29 mouse cellular contexts compared by ENCODE assay signal in genomic region chr3:51934531-51935485, GRCm38 (mm10).
DNase-seq lines count a peak whose midpoint lies in the region; ATAC-seq and TF ChIP-seq lines count a peak whose summit lies in the region.
"Had no signal": no experiment of that assay in that cellular context is flagged by ENCODE, and none has a peak within 500 bp of the region (broad histone marks: within the 10 kb centered on the region; RNA-seq: fewer than 3 reads in every experiment).

No protein-coding gene starts in this region.

- dilution Hi-C loops in CH12.LX (cut with MboI; ENCODE audit: extremely low pct_ligation_motif_present, extremely low pct_unique_long_range_greater_than_20kb, low sequenced_read_pairs): no loop called here

- peak; percentile 94 for TF ChIP-seq EP300 in CH12.LX (IDR thresholded peaks at IDR 0.05; ENCODE audit: low read length)

- H3K27ac ChIP-seq in CH12.LX (ENCODE audit: insufficient read depth, low read depth): peak overlapping the region; percentile 96
- H3K27ac ChIP-seq: embryonic facial prominence, embryonic 13.5 days; gastrocnemius, adult 2 months; heart, adult 2 months; hindbrain, embryonic 10.5 days; hindbrain, embryonic 15.5 days; intestine, embryonic 15.5 days; limb, embryonic 13.5 days; lung, embryonic 15.5 days; midbrain, embryonic 13.5 days; neural tube, embryonic 15.5 days had no signal

- in situ Hi-C loops in CH12.LX (cut with MboI; ENCODE audit: low pct_ligation_motif_present, low pct_unique_long_range_greater_than_20kb, low sequenced_read_pairs): no loop called here

- H3K27me3 ChIP-seq in CH12.LX (replicated peaks): no peaks in the 10 kb centered on the region
- H3K27me3 ChIP-seq: embryonic facial prominence, embryonic 13.5 days; heart, embryonic 12.5 days; hindbrain, embryonic 15.5 days; intestine, embryonic 15.5 days; limb, embryonic 13.5 days; lung, embryonic 15.5 days; megakaryocyte, embryonic 14.5 days; midbrain, embryonic 13.5 days; neural tube, embryonic 15.5 days had no signal

- peak; percentile 48 for TF ChIP-seq POLR2A in CH12.LX (IDR thresholded peaks at IDR 0.05; ENCODE audit: low read depth, low read length)

- H3K79me2 ChIP-seq in CH12.LX (replicated peaks; ENCODE audit: control insufficient read depth, extremely low read depth, insufficient read depth, poor library complexity, severe bottlenecking): no peaks in the 10 kb centered on the region

- DNase-seq in B cell, adult 2 months: peak; percentile 19 to 20
- DNase-seq in CH12.LX (ENCODE audit: extremely low read depth): peak; percentile 98
- DNase-seq in R1 (ENCODE audit: low read depth, low spot score): peak; percentile 75
- no peak for DNase-seq in right cerebral cortex, adult 2 months (ENCODE audit: low spot score in 2 of 2)
- DNase-seq in heart, postnatal 14 days: no peak
- DNase-seq: adrenal gland, postnatal 14 days; cerebellum, adult 11 months; cerebellum, adult 9-10 months; gastrocnemius, adult 2 months; gastrocnemius, postnatal 36 days; heart, adult 2 months; kidney, adult 2 months; kidney, postnatal 4 days; lung, postnatal 36 days; right cerebral cortex, postnatal 4 days; thymus, postnatal 4 days had no signal

- no peak for ATAC-seq in megakaryocyte-erythroid progenitor cell, adult 5-6 weeks (replicated peaks; ENCODE audit: low FRiP score, low TSS enrichment, poor library complexity, severe bottlenecking)
- ATAC-seq: forebrain, embryonic 16.5 days; intestine, embryonic 15.5 days; midbrain, embryonic 13.5 days had no signal

- peak overlapping the region; percentile 19; the same call in 1 of the 2 replicates for H3K9ac ChIP-seq in CH12.LX (ENCODE audit: insufficient read depth, low read depth)
- H3K9ac ChIP-seq: embryonic facial prominence, embryonic 13.5 days; heart, embryonic 12.5 days; hindbrain, embryonic 15.5 days; intestine, embryonic 15.5 days; limb, embryonic 13.5 days; lung, embryonic 15.5 days; midbrain, embryonic 13.5 days; neural tube, embryonic 15.5 days had no signal

- peak overlapping the region; percentile 1 to 20 (median 19) for H3K4me3 ChIP-seq in CH12.LX (replicated peaks in 1 of 3; ENCODE audit: low read depth in 2 of 3, low read length in 2 of 3, poor library complexity in 1 of 3)
- H3K4me3 ChIP-seq: embryonic facial prominence, embryonic 13.5 days; gastrocnemius, adult 2 months; heart, adult 2 months; heart, embryonic 12.5 days; hindbrain, embryonic 10.5 days; hindbrain, embryonic 15.5 days; intestine, embryonic 15.5 days; limb, embryonic 13.5 days; lung, embryonic 15.5 days; megakaryocyte, embryonic 14.5 days; midbrain, embryonic 13.5 days; neural tube, embryonic 15.5 days had no signal

- peaks cover 12 to 45% of the 10 kb centered on the region in 2 experiments for H3K4me1 ChIP-seq in CH12.LX (ENCODE audit: control insufficient read depth in 1 of 2, insufficient read depth in 2 of 2)
- H3K4me1 ChIP-seq: embryonic facial prominence, embryonic 13.5 days; hindbrain, embryonic 15.5 days; intestine, embryonic 15.5 days; limb, embryonic 13.5 days; lung, embryonic 15.5 days had no signal

- peak; percentile 10 for TF ChIP-seq RAD21 in CH12.LX (IDR thresholded peaks at IDR 0.05; ENCODE audit: low read depth, low read length)

- H3K36me3 ChIP-seq in CH12.LX (replicated peaks in 1 of 2; ENCODE audit: control insufficient read depth in 1 of 2, insufficient read depth in 1 of 2, low read length in 1 of 2): no peaks in the 10 kb centered on the region
- H3K36me3 ChIP-seq: embryonic facial prominence, embryonic 13.5 days; heart, embryonic 12.5 days; hindbrain, embryonic 10.5 days; hindbrain, embryonic 15.5 days; intestine, embryonic 15.5 days; limb, embryonic 13.5 days; lung, embryonic 15.5 days; midbrain, embryonic 13.5 days; neural tube, embryonic 15.5 days had no signal

- no peaks in the 10 kb centered on the region for H3K9me3 ChIP-seq in CH12.LX (replicated peaks; ENCODE audit: low read length)
- H3K9me3 ChIP-seq: embryonic facial prominence, embryonic 13.5 days; heart, embryonic 12.5 days; hindbrain, embryonic 10.5 days; hindbrain, embryonic 15.5 days; intestine, embryonic 15.5 days; limb, embryonic 13.5 days; lung, embryonic 15.5 days; megakaryocyte, embryonic 14.5 days; midbrain, embryonic 13.5 days; neural tube, embryonic 15.5 days had no signal

- H3K4me2 ChIP-seq in CH12.LX (ENCODE audit: insufficient read depth, low read depth, poor library complexity, severe bottlenecking): peak overlapping the region; percentile 76
- H3K4me2 ChIP-seq: embryonic facial prominence, embryonic 13.5 days; heart, embryonic 12.5 days; hindbrain, embryonic 15.5 days; intestine, embryonic 15.5 days; limb, embryonic 13.5 days; liver, embryonic 11.5 days; lung, embryonic 15.5 days; midbrain, embryonic 13.5 days; neural tube, embryonic 15.5 days had no signal

- intact Hi-C loops in heart, postnatal 14 days (cut with DNase I): no loop called here

- no peak for TF ChIP-seq CTCF in CH12.LX (conservative IDR thresholded peaks at IDR 0.05 in 1 of 2, IDR thresholded peaks at IDR 0.05 in 1 of 2; ENCODE audit: low read depth in 2 of 2, low read length in 2 of 2)

TF ChIP-seq in CH12.LX, 34 proteins besides CTCF, POLR2A, EP300 and RAD21:
- no peak for TF ChIP-seq NELFE (IDR thresholded peaks at IDR 0.05; ENCODE audit: low read depth, low read length)
- TF ChIP-seq ZNF384 (IDR thresholded peaks at IDR 0.05; ENCODE audit: low read depth, low read length): peak; percentile 98
- TF ChIP-seq MAZ (IDR thresholded peaks at IDR 0.05; ENCODE audit: low read depth, low read length): peak; percentile 69
- TF ChIP-seq SMC3 (IDR thresholded peaks at IDR 0.05; ENCODE audit: low read depth, low read length): peak; percentile 2; the same call in 1 of the 2 replicates
- TF ChIP-seq JUN (IDR thresholded peaks at IDR 0.05; ENCODE audit: insufficient read depth, low read depth, low read length): peak; percentile 97
- TF ChIP-seq MAFK (IDR thresholded peaks at IDR 0.05; ENCODE audit: insufficient replicate concordance, low read length): peak; percentile 86
- TF ChIP-seq USF2 (conservative IDR thresholded peaks at IDR 0.05; ENCODE audit: low read depth, low read length): peak; percentile 90
- 0 out of 2 replicates have a peak, but pooled peaks have one; percentile 44 for TF ChIP-seq TBP (conservative IDR thresholded peaks at IDR 0.05; ENCODE audit: low read depth, low read length)
- no peak for TF ChIP-seq ZKSCAN1 (IDR thresholded peaks at IDR 0.05; ENCODE audit: borderline replicate concordance, low read depth, low read length)
- peak; percentile 98 for TF ChIP-seq JUND (conservative IDR thresholded peaks at IDR 0.05; ENCODE audit: low read depth, low read length)
- TF ChIP-seq E2F4 (IDR thresholded peaks at IDR 0.05; ENCODE audit: insufficient replicate concordance, low read depth, low read length): no peak
- TF ChIP-seq USF1 (IDR thresholded peaks at IDR 0.05; ENCODE audit: low read depth, low read length): peak; percentile 91
- TF ChIP-seq ELF1 (IDR thresholded peaks at IDR 0.05; ENCODE audit: low read depth, low read length): no peak
- TF ChIP-seq CHD2 (IDR thresholded peaks at IDR 0.05; ENCODE audit: low read length): peak; percentile 83; the same call in 1 of the 2 replicates
- TF ChIP-seq GABPA (IDR thresholded peaks at IDR 0.05; ENCODE audit: insufficient replicate concordance, low read depth, low read length): no peak
- peak; percentile 57; the same call in 1 of the 2 replicates for TF ChIP-seq HCFC1 (IDR thresholded peaks at IDR 0.05; ENCODE audit: low read depth, low read length)
- peak; percentile 96 for TF ChIP-seq MAX (IDR thresholded peaks at IDR 0.05; ENCODE audit: low read length)
- TF ChIP-seq ZMIZ1 (IDR thresholded peaks at IDR 0.05; ENCODE audit: low read depth, low read length): no peak
- 0 out of 2 replicates have a peak, but pooled peaks have one; percentile 15 for TF ChIP-seq KAT2A (IDR thresholded peaks at IDR 0.05; ENCODE audit: insufficient replicate concordance, low read length)
- TF ChIP-seq UBTF (IDR thresholded peaks at IDR 0.05; ENCODE audit: low read depth, low read length): no peak
- TF ChIP-seq ZC3H11A (IDR thresholded peaks at IDR 0.05; ENCODE audit: low read depth, low read length): no peak
- TF ChIP-seq TCF12 (IDR thresholded peaks at IDR 0.05; ENCODE audit: low read depth, low read length): peak; percentile 96
- peak; percentile 88 for TF ChIP-seq RCOR1 (conservative IDR thresholded peaks at IDR 0.05; ENCODE audit: low read depth, low read length)
- TF ChIP-seq IRF4 (IDR thresholded peaks at IDR 0.05; ENCODE audit: low read depth, low read length): peak; percentile 95
- no peak for TF ChIP-seq CHD1 (IDR thresholded peaks at IDR 0.05; ENCODE audit: low read depth, low read length)
- peak; percentile 96 for TF ChIP-seq SIN3A (IDR thresholded peaks at IDR 0.05; ENCODE audit: low read length)
- TF ChIP-seq ETS1 (conservative IDR thresholded peaks at IDR 0.05; ENCODE audit: low read depth, low read length): peak; percentile 99
- no peak for TF ChIP-seq PAX5 (IDR thresholded peaks at IDR 0.05; ENCODE audit: low read length)
- TF ChIP-seq MEF2A (IDR thresholded peaks at IDR 0.05; ENCODE audit: borderline replicate concordance, low read depth, low read length): peak; percentile 86
- TF ChIP-seq MYC (IDR thresholded peaks at IDR 0.05; ENCODE audit: low read depth, low read length): peak; percentile 85; the same call in 1 of the 2 replicates
- TF ChIP-seq BHLHE40 (IDR thresholded peaks at IDR 0.05; ENCODE audit: low read depth, low read length): peak; percentile 98
- 0 out of 2 replicates have a peak, but pooled peaks have one; percentile 64 for TF ChIP-seq POLR2AphosphoS2 (IDR thresholded peaks at IDR 0.05; ENCODE audit: low read depth, low read length)
- peak; percentile 34 for TF ChIP-seq NRF1 (IDR thresholded peaks at IDR 0.05; ENCODE audit: low read depth, low read length)
- TF ChIP-seq MXI1 (IDR thresholded peaks at IDR 0.05; ENCODE audit: low read depth, low read length): peak; percentile 62; the same call in 1 of the 2 replicates

Comparison
In these comparisons a context has a peak if more than half of its experiments do, and no peak if none do; other contexts are left out.
1. DNase-seq: peak in B cell, adult 2 months (2 of 2), CH12.LX (single experiment) and R1 (single experiment); none in right cerebral cortex, adult 2 months (0 of 2) and heart, postnatal 14 days (0 of 2).